Mouse (Mus musculus) cerebellum, postnatal 4 days (tissue): ENCODE data around the gene Epb41l2.

ENCODE experiments used
- DNase-seq, 2 experiments: peaks; one replicate each; pipeline ENCODE4 v3.0.0; 2022; ENCODE audit warnings: low spot score in 2 of 2, mixed read lengths in 1 of 2

Gene Epb41l2

GRCm38 (mm10) chr10:25365708-25366107 is 6.1 kb downstream of the Epb41l2 start:
- no peak for DNase-seq

GRCm38 (mm10) chr10:25366691-25367090 is 7.1 kb downstream of the Epb41l2 start:
- no peak for DNase-seq

GRCm38 (mm10) chr10:25368928-25369327 is 9.3 kb downstream of the Epb41l2 start:
- no peak for DNase-seq

GRCm38 (mm10) chr10:25369691-25370090 is 10.1 kb downstream of the Epb41l2 start:
- no peak for DNase-seq

GRCm38 (mm10) chr10:25371336-25371735 is 11.7 kb downstream of the Epb41l2 start:
- no peak for DNase-seq

- DNase-seq, result no peak
Observed at GRCm38 (mm10) chr10:25371915-25372371, 12.3 kb downstream of the Epb41l2 start.

- no peak for DNase-seq
Observed at GRCm38 (mm10) chr10:25372510-25373148, 13.0 kb downstream of the Epb41l2 start.

GRCm38 (mm10) chr10:25375036-25375435 is 15.4 kb downstream of the Epb41l2 start:
- no peak for DNase-seq

GRCm38 (mm10) chr10:25380746-25381481 is 21.3 kb downstream of the Epb41l2 start:
- DNase-seq, result no peak

GRCm38 (mm10) chr10:25381951-25382350 is 22.4 kb downstream of the Epb41l2 start:
- no peak for DNase-seq

GRCm38 (mm10) chr10:25383171-25383570 is 23.6 kb downstream of the Epb41l2 start:
- DNase-seq, result no peak

GRCm38 (mm10) chr10:25384391-25384790 is 24.8 kb downstream of the Epb41l2 start:
- no peak for DNase-seq

- DNase-seq, result no peak
Observed at GRCm38 (mm10) chr10:25385811-25386580, 26.4 kb downstream of the Epb41l2 start.

GRCm38 (mm10) chr10:25386868-25387267 is 27.3 kb downstream of the Epb41l2 start:
- no peak for DNase-seq

GRCm38 (mm10) chr10:25387268-25387667 is 27.7 kb downstream of the Epb41l2 start:
- DNase-seq, result no peak

- no peak for DNase-seq
Observed at GRCm38 (mm10) chr10:25392786-25393185, 33.2 kb downstream of the Epb41l2 start.

GRCm38 (mm10) chr10:25393721-25394120 is 34.1 kb downstream of the Epb41l2 start:
- no peak for DNase-seq

GRCm38 (mm10) chr10:25395236-25395886 is 35.8 kb downstream of the Epb41l2 start:
- DNase-seq, result no peak

- DNase-seq, result no peak
Observed at GRCm38 (mm10) chr10:25396859-25397258, 37.3 kb downstream of the Epb41l2 start.

GRCm38 (mm10) chr10:25397767-25398690 is 38.4 kb downstream of the Epb41l2 start:
- DNase-seq, result no peak

GRCm38 (mm10) chr10:25399016-25399415 is 39.4 kb downstream of the Epb41l2 start:
- no peak for DNase-seq
